Mouse (Mus musculus): ENCODE measurements around the gene Ddc. TPM values are rescaled to one million over a fixed set of nuclear protein-coding genes. Genes with fewer than 3 reads are reported as not detected.

The Ddc gene
- polyA plus RNA-seq, 1 experiment from 2014 or later: 13.4 TPM

DNA sequence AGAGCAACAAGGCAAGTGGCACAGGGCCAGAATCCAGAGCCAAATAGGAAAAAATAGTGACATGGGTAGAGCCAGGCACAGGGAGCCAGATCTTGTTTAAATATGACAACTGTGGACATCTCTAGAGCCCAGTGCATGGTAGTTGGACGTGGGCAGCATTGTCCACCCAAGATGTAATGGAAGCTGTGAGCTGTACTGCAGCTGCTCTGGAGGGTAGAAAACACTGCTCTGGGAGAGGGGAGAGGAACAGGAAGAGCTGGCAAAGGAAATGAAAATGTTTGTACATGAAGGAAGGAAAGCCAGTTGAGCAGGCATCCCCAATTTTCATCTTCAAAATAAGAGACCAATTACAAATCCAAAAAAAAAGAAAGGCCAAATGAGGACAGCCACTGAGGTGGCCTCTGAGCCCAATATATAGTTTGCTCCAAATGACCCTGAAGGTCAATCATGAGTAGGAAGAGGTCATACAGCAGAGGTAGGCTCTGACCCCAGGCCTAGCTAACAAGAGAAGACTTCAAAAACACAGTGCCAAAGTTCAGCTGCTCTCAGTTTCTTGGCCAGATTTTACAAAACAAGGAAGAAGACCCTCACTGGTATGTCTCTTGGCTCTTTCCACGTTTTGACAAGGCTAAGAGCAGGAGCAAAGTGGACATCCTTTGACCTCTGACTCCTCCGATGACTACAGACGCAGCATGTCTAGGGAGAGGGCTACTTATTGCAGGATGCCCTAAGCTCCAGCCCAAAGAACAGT lies 121.7 kb downstream of the Ddc start:
- H3K4me3 ChIP-seq (ENCODE audit: low read depth, low read length): no peak overlapping the region
- no peaks in the 10 kb centered on the region for H3K9me3 ChIP-seq (ENCODE audit: low read depth, low read length)
- ATAC-seq (ENCODE audit: insufficient read depth) (no peak), DNase-seq (no peak)
- TF ChIP-seq CTCF (IDR thresholded peaks at IDR 0.05; ENCODE audit: low read depth): no peak
- H3K27me3 ChIP-seq (ENCODE audit: insufficient read depth, low read length): no peaks in the 10 kb centered on the region
- WGBS: 65% methylated on average over 4 of the region's 4 CpGs
- H3K9ac ChIP-seq: no peak overlapping the region
- H3K4me1 ChIP-seq (ENCODE audit: insufficient read depth): no peaks in the 10 kb centered on the region
- no peaks in the 10 kb centered on the region for H3K36me3 ChIP-seq (ENCODE audit: insufficient read depth)
- no peak overlapping the region for H3K4me2 ChIP-seq
- no peak overlapping the region for H3K27ac ChIP-seq (ENCODE audit: low read depth)

- H3K27ac ChIP-seq (ENCODE audit: low read depth): no peak overlapping the region
- no peak for DNase-seq
- H3K4me1 ChIP-seq (ENCODE audit: insufficient read depth): no peaks in the 10 kb centered on the region
- no peaks in the 10 kb centered on the region for H3K27me3 ChIP-seq (ENCODE audit: insufficient read depth, low read length)
- 88% methylated on average over 5 of the region's 5 CpGs for WGBS
- H3K9me3 ChIP-seq (ENCODE audit: low read depth, low read length): no peaks in the 10 kb centered on the region
- H3K4me3 ChIP-seq (ENCODE audit: low read depth, low read length): no peak overlapping the region
- H3K9ac ChIP-seq: no peak overlapping the region
- no peak for TF ChIP-seq CTCF (IDR thresholded peaks at IDR 0.05; ENCODE audit: low read depth)
- no peak for ATAC-seq (ENCODE audit: insufficient read depth)
- no peaks in the 10 kb centered on the region for H3K36me3 ChIP-seq (ENCODE audit: insufficient read depth)
- H3K4me2 ChIP-seq: no peak overlapping the region
Observed at GRCm38 (mm10) chr11:11774893-11775292, 123.1 kb downstream of the Ddc start.

DNA sequence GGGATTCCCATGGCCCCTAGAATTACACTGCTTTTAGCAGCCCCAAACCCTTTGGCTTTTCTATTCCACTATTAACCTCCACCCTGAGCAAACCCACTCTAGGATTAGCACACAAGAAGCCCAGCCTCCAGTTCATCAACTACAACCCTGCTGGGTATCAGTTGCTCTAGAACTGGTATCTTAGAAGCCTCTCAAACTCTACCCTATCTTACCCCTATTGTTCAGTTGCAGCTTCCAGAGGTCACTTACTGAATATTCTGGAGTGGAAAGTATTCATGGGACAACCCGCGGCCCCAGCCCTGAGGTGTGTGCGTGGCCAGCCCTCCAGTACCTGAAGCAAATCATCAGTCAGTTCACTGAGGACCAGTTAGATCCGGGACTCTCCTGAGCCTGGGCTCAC lies 123.6 kb downstream of the Ddc start:
- Histone ChIP-seq H3K27ac (ENCODE audit: low read depth) (no peak overlapping the region), H3K36me3 (ENCODE audit: insufficient read depth) (no peaks in the 10 kb centered on the region), H3K9ac (no peak overlapping the region), H3K4me2 (no peak overlapping the region), H3K9me3 (ENCODE audit: low read depth, low read length) (no peaks in the 10 kb centered on the region), H3K27me3 (ENCODE audit: insufficient read depth, low read length) (no peaks in the 10 kb centered on the region), H3K4me1 (ENCODE audit: insufficient read depth) (no peaks in the 10 kb centered on the region), H3K4me3 (ENCODE audit: low read depth, low read length) (no peak overlapping the region)
- ATAC-seq (ENCODE audit: insufficient read depth) (no peak), DNase-seq (no peak)
- 91% methylated on average over 4 of the region's 4 CpGs for WGBS
- TF ChIP-seq CTCF (IDR thresholded peaks at IDR 0.05; ENCODE audit: low read depth): no peak

- ATAC-seq (ENCODE audit: insufficient read depth): no peak
- 79% methylated on average over 4 of the region's 4 CpGs for WGBS
Observed at GRCm38 (mm10) chr11:11772196-11772595, 125.7 kb downstream of the Ddc start.

DNA sequence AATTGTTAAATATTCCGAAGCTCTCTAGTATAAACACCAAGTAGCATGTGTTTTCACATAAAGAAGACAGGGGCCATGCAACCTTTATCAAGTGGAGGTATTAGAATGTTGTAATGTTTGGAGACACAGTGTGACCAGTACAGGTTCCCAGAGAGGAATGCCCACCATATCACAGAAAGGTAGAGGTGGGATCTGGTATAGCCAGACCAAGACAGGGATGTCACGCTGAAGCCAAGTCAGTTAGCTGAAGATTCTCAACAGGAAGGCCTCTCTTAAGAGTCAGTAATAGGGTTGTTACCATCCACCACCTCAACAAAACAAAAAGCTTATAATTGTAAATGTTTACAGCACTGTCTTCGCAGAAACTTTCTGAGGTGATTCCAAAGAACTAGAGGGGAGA lies 127.3 kb downstream of the Ddc start:
- Histone ChIP-seq H3K36me3 (ENCODE audit: insufficient read depth) (no peaks in the 10 kb centered on the region), H3K9ac (no peak overlapping the region), H3K4me2 (no peak overlapping the region), H3K27ac (ENCODE audit: low read depth) (no peak overlapping the region), H3K27me3 (ENCODE audit: insufficient read depth, low read length) (no peaks in the 10 kb centered on the region), H3K4me1 (ENCODE audit: insufficient read depth) (no peaks in the 10 kb centered on the region), H3K4me3 (ENCODE audit: low read depth, low read length) (no peak overlapping the region), H3K9me3 (ENCODE audit: low read depth, low read length) (no peaks in the 10 kb centered on the region)
- DNase-seq (no peak), ATAC-seq (ENCODE audit: insufficient read depth) (no peak)
- WGBS: 82% methylated on average over 3 of the region's 3 CpGs
- TF ChIP-seq CTCF (IDR thresholded peaks at IDR 0.05; ENCODE audit: low read depth): no peak

More at GRCm38 (mm10) chr11:11772196-11772595, 125.7 kb downstream of the Ddc start:
- Histone ChIP-seq H3K9ac (no peak overlapping the region), H3K4me1 (ENCODE audit: insufficient read depth) (no peaks in the 10 kb centered on the region), H3K9me3 (ENCODE audit: low read depth, low read length) (no peaks in the 10 kb centered on the region), H3K27me3 (ENCODE audit: insufficient read depth, low read length) (no peaks in the 10 kb centered on the region), H3K27ac (ENCODE audit: low read depth) (no peak overlapping the region), H3K36me3 (ENCODE audit: insufficient read depth) (no peaks in the 10 kb centered on the region), H3K4me3 (ENCODE audit: low read depth, low read length) (no peak overlapping the region), H3K4me2 (no peak overlapping the region)
- TF ChIP-seq CTCF (IDR thresholded peaks at IDR 0.05; ENCODE audit: low read depth): no peak
- DNase-seq: no peak

DNA sequence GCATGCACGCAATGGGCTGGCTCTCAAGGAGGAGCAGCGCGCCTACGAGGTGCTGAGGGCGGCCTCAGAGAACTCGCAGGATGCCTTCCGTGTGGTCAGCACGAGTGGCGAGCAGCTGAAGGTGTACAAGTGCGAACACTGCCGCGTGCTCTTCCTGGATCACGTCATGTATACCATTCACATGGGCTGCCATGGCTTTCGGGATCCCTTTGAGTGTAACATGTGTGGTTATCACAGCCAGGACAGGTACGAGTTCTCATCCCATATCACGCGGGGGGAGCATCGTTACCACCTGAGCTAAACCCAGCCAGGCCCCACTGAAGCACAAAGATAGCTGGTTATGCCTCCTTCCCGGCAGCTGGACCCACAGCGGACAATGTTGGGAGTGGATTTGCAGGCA lies 128.7 kb downstream of the Ddc start:
- no peak overlapping the region for H3K4me2 ChIP-seq
- TF ChIP-seq CTCF (IDR thresholded peaks at IDR 0.05; ENCODE audit: low read depth): no peak
- H3K36me3 ChIP-seq (ENCODE audit: insufficient read depth): no peaks in the 10 kb centered on the region
- H3K4me3 ChIP-seq (ENCODE audit: low read depth, low read length): no peak overlapping the region
- H3K9ac ChIP-seq: no peak overlapping the region
- H3K4me1 ChIP-seq (ENCODE audit: insufficient read depth): no peaks in the 10 kb centered on the region
- H3K27ac ChIP-seq (ENCODE audit: low read depth): no peak overlapping the region
- no peak for ATAC-seq (ENCODE audit: insufficient read depth)
- no peaks in the 10 kb centered on the region for H3K9me3 ChIP-seq (ENCODE audit: low read depth, low read length)
- WGBS: 91% methylated on average over 20 of the region's 20 CpGs
- no peak for DNase-seq
- H3K27me3 ChIP-seq (ENCODE audit: insufficient read depth, low read length): no peaks in the 10 kb centered on the region

DNA sequence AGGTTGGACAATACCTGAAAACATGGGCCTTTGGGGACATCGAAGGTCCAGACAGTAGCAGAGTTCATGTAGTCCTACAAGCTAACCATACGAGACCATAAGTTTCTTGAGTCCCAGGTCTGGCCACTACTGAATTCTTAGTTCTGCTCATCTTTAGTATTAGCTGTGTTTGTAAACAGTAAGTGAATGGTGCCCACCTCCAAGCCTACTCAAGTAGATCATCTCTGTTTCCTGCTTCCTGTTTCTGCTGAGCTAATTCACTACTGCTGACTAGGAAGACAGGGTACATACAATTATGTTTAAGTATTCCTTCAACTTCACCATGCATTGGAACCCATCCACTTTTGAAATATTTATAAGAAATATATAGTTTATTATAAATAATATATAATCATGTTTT lies 129.9 kb downstream of the Ddc start:
- no peak for TF ChIP-seq CTCF (IDR thresholded peaks at IDR 0.05; ENCODE audit: low read depth)
- WGBS: 85% methylated on average over 2 of the region's 2 CpGs
- no peaks in the 10 kb centered on the region for H3K36me3 ChIP-seq (ENCODE audit: insufficient read depth)
- DNase-seq (no peak), ATAC-seq (ENCODE audit: insufficient read depth) (no peak)
- H3K27me3 ChIP-seq (ENCODE audit: insufficient read depth, low read length): no peaks in the 10 kb centered on the region
- no peaks in the 10 kb centered on the region for H3K4me1 ChIP-seq (ENCODE audit: insufficient read depth)
- no peaks in the 10 kb centered on the region for H3K9me3 ChIP-seq (ENCODE audit: low read depth, low read length)
- H3K4me2 ChIP-seq: no peak overlapping the region
- no peak overlapping the region for H3K4me3 ChIP-seq (ENCODE audit: low read depth, low read length)
- no peak overlapping the region for H3K27ac ChIP-seq (ENCODE audit: low read depth)
- H3K9ac ChIP-seq: no peak overlapping the region
